Mouse (Mus musculus): Measurements from ENCODE around the gene Zfp638.
"Not testable (repeated sequence)": the region's sequence is repeated elsewhere in the genome, so short reads cannot be mapped to it uniquely, and the experiment has no call there.

DNA sequence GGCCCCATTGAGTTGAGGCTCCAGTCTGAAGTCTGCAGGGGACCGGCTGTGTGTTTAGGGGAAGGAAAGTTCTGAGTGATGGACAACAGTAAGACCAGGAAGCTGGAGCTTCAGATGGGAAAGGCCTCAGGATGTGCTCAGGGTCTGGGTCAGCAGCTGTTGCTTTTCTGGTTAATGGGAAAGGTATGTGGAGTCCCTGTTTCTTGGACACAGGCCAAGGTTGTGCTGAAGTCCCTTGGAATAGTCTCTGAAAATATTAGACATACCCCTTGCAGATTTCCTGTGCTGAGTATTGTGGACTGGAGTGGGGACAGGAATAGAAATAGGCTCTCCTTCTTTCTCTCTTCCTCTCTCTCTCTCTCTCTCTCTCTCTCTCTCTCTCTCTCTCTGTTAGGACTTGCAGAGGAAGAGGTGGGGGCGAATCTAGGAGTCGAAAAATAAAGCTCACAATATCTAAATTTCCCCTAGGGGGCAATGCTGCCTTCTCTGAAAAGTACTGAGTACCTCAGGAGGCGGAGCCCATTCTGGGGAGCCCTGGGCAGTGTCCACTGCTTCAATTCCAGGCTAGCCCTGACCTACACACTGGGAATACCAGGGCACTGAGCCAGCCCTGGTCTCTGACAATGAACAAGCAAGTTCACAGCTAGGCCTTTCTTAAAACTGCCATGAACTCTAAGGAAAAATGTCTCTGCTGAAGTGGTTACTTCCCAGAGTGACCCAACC is 148.2 kb downstream of the Zfp638 start:
- 0 out of 2 replicates have a peak, but pooled peaks have one; percentile 6 for TF ChIP-seq CTCF (IDR thresholded peaks at IDR 0.05; ENCODE audit: low read depth)
- not testable (repeated sequence) for TF ChIP-seq EP300 (IDR thresholded peaks at IDR 0.05; ENCODE audit: low read depth)

Data from liver, embryonic 14.5 days (tissue).